Mouse (Mus musculus) mouse trophoblast stem cell (cell line): ENCODE results near the gene Zfp593.

Source experiments
- in situ Hi-C, 2 experiments: fragments of 300-500 bp; cut with MseI, MboI; formaldehyde crosslinking; loops; 2 replicates in 1 of 2; 3 replicates in 1 of 2; pipeline ENCODE4 v1.15.1; 2025

Gene Zfp593

DNA sequence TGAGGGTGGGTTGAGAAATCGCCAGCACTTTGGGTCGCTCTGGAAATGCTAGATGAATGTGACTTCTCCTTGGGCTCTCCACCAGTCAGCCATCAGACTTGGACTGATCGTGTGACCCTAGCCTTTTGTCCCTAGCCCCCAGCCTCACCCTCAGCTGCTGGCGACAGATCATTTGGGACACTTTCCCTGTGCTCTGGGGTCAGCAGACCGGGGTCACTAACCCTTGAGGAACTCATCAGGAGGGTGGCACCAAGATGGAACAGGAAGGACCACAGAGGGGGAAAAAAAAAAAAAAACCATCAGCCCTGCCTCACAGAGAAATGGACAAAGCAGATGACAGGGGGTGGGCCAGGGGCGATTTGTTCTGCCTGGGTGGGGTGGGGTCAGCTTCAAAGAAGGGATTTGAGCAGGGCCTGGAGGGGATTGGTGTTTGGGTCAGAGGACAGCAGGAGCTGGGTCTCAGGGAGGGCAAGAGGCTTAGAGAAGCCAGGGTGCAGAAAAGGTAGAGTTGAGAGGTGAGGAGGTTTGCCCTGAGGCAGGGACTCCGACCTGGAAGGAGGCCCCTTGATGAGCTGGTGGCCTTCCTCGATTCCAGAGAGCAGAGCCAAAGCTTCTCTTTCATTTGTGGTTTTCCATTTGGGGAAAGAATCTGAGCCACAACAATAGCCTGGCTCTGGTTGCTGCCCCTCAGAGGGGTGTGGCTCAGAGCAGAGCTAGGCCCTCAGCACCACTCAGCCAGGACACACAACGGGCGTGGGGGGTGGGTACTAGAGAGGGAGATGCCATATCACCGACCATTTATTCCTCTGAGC, 12.0 kb upstream of the Zfp593 start:
- in situ Hi-C loops, result loop anchor here in 1 of 2 experiments (5.0 kb wide), 1 partner anchor 35 kb away; no protein-coding TSS in a partner anchor

DNA sequence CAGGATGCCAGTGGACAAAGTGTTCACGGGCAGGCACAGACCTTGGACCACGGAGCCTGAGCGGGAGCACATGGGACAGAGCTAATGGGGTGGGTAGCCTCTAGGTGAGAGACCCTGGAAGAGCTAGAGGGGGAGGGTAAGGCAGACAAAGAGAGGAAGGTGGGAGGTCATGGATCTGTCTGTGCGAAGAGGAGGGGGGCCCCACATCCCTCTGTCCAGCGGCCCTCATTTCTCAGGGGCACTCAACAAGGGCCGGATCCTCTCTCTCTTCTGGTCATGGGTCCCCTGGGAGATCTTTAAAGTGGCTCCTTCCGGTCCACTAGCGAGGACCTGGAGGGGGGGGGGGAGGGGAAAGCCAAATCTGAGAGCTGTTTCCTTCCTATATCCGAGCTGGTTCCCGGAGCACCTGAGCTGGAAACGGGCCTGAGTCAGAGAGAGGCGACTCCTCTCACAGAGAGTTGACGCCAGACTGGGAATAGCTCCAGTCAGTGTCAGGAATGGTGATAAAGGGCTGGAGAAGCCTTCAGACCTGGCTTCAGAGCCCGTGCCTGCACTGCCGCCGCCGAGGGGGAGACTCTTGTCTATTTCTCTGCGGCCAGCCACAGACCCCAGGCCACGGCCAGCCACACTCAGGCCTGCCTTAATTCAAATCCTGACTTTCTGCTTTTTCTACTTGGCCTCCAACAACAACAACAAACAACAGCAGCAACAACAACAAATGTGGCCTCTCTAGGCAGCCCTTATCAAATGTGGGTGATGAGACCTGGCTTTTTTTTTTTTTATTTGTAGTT, 11.2 kb upstream of the Zfp593 start:
- in situ Hi-C loops, result loop anchor here in 1 of 2 experiments (5.0 kb wide), 1 partner anchor 36 kb away; no protein-coding TSS in a partner anchor

DNA sequence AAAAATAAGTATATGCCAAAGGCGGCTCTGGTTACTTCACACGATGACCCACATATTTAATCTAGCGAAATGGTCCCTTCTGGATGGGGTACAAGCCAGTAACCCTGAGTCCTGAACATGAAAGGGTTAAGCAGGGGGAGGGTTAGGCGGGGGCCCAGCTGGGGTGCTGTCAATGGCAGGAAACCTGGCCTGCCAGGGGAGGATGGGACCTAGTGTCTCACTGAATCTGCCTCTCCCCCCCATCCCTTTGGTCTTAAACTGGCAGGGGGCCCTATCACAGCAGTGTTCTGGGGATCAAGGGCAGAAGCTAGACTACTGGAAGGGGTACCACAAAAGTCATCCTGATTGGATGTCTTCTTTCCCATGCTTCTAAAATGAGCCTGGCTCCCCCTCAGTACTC, 10.5 kb upstream of the Zfp593 start:
- in situ Hi-C loops, result loop anchor here in 1 of 2 experiments (5.0 kb wide), 1 partner anchor 36 kb away; no protein-coding TSS in a partner anchor

DNA sequence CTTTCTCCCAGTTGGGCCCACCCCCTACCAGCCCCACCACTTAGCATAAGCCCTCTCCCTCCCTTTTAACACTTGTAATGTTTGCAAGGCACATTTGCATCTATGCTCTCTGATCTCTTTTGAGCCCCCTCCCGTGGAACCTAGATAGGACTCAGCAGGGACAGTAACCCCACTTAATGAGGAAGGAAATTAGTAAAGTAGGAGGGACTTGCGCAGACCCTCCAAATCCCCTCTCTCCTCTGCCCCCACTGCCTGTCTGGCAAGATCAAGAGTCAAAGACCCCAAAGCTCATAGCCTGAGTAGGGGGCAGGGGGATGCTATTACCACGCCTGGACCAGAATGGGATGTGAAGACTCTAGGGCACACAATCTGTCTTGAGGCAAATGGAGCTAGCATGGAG, 9.4 kb upstream of the Zfp593 start:
- in situ Hi-C loops, result loop anchor here in 1 of 2 experiments (5.0 kb wide), 1 partner anchor 37 kb away; no protein-coding TSS in a partner anchor

DNA sequence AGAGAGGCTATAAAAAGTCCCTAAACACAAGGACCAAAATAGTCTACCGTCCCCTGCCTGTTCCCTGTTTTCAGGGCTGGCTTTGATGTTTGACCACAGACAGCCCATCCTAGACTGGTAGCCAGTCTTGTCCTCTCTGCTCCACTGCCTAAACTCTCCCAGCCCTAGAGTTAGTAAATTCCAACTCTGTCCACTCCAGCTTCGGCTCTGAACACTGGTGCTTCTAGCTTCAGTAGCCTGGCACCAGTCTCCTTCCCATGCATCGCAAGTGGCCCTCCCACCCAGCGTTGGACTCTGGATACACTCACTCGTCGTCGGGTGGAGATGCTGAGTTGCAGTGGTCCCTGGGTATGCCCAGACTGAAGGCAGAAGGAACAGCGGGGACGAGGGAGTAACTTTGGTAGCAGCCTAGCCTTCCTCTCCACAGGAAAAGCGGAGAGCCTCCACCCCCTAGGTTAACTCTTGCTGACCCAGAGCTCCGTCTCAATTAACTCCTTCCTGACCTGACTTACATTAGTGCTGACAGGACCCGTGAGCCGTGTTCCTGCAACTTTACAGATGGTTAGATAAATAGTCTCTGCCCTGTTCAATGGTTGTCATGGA, 8.4 kb upstream of the Zfp593 start, which contains the start of gene Grrp1:
Gene Grrp1 (minus strand): TSS at position 385 of the 603 bp plus-strand sequence.
- in situ Hi-C loops, result no loop called here

DNA sequence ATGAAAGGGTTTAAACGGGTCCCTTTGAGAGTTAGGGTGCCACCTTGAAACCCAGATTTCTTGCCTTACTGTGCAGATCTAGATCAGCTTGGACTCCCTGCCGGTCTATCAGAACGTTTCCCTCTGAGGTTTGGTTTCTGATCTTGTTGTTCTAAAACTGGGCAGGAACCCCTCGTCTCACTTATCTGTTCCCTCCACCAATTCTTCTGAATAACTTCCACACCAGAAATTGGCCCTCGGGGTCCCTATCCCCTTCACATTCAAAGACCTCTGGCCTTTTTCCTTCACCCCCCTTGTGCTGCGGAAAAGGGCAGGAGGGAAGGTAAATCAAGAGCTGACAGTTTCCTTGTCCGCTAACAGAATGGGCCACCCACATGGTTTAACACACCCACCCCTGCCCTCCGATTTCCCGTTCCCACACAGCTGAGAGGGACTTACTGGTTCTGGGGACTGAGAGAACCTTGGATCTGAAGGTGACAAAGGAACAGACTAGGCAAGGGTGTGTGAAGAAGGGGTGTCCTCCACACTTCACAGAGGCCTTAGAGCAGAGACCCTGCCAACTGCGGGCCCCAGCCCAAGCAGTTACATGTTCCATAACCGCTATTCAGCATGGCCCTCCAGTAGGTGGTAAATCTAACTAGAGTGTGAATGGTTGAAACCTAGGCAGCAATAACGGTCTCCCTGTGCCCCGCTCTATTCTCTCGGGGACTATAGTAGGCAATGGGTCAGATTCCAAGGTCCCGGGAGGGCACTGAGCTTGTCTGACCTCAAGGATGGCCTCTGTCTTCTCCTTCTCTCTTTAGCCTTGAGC, 7.7 kb upstream of the Zfp593 start:
- in situ Hi-C loops, result no loop called here

DNA sequence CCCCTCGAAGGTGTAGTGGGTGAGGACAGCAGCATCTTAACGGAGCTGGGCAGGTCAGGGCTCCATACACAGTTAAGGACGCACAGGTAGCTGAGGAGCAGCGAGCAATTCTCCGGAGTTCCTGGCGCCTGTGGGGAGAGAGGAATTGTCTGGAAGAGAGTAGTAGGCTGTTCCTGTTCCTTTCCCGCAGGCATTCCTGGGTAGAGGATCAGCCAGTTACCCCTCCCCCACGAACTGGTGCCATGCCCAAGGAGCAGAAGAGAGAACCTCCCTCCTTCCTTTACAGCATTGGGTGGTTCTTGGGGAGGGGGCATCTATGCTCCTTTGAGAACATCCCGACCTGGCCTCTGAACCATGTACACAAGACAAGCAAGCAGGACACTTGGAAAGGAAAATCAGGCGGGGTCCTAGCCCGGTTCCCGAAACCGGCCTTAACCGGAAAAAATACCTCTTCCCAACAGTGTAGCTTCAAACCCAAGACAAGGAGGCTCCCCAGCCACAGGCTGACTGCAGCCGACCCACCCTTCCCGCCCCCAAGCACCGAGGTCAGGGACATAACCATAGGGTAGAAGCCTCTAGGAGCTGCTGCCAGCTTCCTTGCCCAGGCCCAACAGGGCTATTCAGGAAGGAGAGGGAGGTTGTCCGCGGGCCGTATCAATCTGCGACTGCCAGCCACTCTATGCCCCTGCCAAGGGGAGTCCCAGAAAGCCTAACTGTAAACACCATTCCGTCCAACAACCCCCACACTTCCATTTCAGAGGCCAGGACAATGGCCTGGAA, 6.9 kb upstream of the Zfp593 start:
- in situ Hi-C loops, result no loop called here

DNA sequence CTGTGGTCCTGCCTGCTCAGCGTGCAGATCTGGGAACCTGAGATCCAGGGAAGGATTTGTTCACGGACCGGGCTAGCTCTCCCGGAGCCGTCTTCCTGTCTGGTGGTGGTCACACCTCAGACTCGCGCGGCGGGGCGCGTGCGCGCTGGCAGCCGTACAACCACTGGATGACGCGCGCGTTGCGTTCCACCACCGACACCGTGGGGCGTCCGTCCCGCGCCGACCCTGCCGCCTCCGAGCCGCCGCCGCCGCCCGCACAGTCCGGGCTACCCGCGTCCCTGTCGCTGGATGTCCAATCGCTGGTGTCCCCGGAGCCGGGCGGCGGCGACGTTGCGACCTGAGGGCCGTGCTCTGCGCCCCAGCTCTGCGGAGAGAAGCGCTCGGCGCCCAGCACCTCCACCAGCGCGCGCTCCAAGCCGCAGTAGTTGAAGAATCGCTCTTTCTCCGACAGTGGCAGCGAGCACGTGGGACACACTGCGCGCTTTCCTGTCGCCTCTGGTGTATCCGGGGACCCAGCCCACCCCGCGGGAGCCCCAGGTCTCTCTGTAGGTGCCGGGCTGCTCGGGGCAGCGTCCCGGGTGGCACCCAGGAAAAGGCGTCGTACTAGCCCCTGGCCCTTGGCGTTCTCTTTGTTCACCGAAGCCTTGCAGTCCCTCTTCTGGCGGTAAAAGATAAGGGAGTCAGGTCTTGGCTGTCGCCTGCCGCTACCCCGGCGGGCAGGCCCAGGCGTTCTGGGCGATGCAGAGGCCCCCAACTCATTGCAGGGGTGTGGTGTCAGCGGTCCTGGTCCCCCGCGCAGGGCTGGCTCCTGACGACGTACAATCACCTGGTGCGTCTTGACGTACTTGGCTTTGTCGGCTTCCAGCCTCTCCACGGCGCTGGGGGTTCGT, 6.1 kb upstream of the Zfp593 start:
- in situ Hi-C loops, result no loop called here

DNA sequence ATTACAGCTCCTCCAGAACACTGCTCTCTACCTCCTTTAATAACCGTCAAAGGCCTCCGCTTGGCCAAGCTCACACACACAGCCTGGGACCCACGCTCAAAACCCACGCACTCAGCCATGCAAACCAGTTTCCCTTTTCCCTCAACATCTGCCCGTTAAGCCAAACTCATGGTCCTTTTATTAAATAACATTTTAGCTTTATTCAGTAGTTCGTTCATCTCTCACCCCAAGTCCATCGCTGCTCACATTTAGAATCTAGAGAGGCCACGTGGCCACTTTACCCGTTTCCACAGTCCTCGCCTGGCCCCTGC, 5.5 kb upstream of the Zfp593 start:
- in situ Hi-C loops, result no loop called here

DNA sequence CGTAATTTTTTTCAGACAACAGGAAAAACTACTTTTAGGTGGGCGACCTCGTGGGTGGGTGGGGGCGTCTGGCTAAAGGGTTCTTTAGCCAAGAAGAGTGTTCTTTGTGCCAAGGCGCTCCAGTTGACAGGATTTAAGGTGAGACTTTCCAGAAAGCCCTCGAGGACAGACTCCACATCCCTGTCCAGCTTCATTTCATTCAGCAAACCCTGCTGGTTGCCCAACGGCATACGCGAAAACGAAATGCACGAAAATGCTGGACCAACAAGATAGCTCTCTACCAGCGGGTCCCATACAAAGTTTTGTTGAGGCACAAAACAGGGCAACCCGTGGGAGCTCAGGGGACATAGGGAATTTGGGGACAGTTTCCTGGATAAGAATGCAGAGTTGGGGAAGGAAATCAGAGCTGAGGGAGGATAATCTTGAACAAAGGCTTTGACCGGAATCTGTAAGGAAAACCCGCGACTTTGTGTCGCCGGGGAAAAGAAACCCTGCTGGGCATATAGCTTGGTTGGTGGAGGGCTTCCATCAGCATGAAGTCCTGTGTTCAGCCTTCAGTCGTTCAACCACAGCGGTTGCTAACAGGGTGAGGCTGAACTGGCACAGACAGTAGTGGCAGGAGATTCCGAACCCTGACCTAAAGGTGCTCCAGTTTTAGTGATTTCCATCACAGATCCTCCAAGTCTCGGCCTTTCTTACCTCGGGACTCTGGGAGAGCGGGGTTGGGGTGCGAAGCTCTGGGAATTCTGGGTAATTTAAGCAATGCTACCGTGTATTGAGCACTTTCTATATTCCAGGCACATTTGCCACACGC, 4.9 kb upstream of the Zfp593 start:
- in situ Hi-C loops, result no loop called here

DNA sequence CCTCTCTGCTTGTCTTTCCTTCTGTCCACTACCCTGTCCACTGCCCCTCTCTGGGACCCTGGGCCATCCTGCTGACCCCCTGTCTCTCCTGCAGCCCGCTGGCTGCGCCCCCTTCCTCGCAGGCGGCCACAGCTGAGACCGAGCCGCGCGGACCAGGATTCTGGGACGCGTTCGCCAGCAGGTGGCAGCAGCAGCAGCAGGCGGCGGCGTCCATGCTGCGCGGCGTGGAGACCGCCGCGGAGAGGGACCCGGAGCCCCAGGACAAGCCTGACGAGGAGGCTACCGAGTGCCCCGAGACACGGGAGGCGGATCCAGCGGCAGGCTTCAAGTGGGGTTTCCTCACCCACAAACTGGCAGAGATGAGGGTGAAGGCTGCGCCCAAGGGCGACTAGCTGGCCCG, 4.3 kb upstream of the Zfp593 start:
- in situ Hi-C loops, result no loop called here

DNA sequence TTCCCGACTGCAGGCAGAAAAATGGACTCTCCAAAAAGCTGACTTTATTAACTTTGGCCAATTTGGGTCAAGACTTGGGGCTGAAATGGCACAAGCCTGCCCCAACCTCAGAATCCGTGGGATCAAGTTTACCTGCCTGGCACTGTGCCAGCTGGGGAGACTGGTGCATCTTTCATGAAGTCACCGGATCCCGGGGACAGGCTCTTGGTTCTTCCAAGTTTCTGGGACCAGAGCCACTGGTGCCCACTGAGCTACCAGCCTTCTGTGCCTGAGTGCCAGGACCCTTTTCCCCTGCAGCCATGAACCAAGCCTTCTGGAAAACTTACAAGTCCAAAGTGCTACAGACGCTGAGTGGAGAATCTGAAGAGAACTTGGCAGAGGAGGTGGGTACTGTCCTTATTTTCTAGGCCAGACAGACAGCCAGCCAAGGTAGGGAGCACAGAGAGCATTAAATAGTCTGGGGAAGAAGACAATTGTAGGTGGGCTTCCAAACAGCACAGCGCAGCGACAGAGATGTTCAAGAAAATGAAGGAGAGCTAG, 1.4 kb upstream of the Zfp593 start, which contains the start of gene Gm30191:
Gene Gm30191 (plus strand): TSS at position 217 of the 540 bp plus-strand sequence.
- in situ Hi-C loops, result no loop called here

DNA sequence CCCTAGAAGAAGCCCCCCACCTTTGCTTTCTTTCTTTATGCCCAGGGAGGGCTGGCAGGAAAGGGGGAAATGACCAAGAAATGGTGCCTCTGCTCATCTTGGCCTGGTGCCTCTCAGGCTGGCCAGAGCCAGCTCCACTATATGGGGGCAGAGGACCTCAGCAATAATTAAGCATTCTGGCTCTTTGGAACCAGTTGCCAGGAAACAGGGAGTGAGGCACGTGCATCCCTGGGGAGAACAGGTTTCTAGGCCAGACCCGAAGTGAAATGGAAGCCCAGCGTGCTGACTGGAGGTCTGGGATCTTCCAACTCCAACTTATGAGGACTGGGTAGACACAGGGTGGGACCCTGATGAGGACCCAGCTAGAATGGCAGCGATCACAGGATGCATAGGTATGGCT, 864 bp upstream of the Zfp593 start:
- in situ Hi-C loops, result no loop called here

DNA sequence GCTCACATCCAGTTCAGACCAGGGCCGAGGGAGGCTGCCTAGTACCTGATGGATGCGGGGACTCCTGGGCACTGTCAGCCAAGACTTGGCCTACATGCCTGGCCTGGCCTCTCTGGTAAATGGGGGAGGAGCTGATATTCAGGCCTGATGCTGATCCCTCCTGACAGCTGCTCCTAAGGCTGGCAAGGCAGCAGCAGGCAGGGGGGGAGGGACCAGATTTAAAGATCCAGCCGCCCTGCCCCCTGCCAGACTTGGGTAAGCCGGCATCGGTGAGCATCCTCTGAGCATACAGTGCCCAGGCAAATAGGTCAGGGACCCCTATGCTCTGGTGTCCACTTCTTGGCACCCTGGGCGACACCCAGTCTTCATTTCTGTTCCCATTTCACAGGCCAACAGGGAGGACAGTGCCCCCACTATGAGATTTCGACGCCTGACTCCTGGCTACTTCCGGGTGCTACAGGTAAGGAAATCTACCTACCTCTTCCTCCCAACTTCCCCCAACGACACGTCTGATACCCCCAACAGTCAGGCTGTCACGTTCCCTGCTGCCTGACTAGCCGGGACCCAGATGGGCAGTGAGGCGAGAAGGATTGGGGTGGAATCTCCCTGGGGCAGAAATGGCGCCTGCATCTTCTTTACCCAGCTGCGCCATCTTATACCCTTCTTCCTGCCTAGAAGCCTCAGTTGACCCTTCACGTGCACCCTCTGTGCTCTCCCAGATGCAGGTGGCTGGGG, 1.7 kb downstream of the Zfp593 start, which contains the start of gene E130218I03Rik:
Gene E130218I03Rik (plus strand): TSS at position 147 of the 735 bp plus-strand sequence.
- in situ Hi-C loops, result no loop called here

DNA sequence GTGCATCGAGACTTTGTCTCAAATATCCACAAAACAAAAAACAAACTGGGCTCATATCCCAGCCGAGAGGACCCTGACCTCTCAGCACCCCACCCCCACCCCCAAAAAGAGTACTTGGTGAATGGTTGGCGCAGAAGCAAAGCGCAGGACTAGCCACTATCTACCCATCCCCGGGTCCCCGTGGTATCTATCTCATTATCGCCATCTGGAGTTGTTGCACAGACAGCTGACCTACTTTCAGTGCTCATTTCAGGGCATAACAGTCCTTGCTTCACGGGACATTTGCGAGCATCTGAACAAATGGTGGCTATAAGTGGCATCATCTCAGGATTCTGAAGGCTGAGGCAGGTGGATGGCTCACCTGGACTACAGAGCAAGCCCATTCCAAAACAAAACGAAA, 6.7 kb downstream of the Zfp593 start:
- in situ Hi-C loops, result loop anchor here in 1 of 2 experiments (5.0 kb wide), 1 partner anchor 36 kb away; the partner anchor contains the start of gene Gm7534

DNA sequence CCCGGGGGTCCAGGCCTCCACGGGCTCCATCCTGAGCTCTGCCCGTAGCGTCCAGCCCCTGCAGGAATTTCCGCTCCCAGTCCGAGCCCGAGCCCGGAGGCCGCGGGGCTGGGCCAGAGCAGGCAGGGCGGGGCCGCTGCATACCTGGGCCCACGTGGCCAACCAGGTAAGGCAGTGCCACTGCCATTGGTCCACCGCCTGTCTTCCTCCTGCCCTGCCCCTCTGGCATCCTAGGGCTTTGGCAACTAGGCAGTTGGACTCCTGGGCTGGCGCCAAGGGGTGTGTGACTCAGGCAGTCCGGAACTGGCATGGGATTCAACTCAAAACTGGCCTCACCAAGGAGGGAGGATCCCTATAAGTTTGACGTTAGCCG, 7.1 kb downstream of the Zfp593 start, which contains the start of gene Cnksr1:
Gene Cnksr1 (minus strand): TSS at position 121 of the 373 bp plus-strand sequence.
- in situ Hi-C loops, result loop anchor here in 1 of 2 experiments (5.0 kb wide), 1 partner anchor 36 kb away; the partner anchor contains the start of gene Gm7534
